Mouse (Mus musculus) heart, postnatal 0 days (tissue): ENCODE measurements around the gene Tbl2.

Source experiments
- CTCF ChIP-seq: IDR thresholded peaks from 2 replicates; pipeline ENCODE4 v1.5.1; 2016; ENCODE audit warnings: antibody characterized with exemption, control low read depth, low read depth
- EP300 ChIP-seq: IDR thresholded peaks from 2 replicates; pipeline ENCODE4 v1.6.1; 2016; ENCODE audit warnings: antibody characterized with exemption, low read depth

- TF ChIP-seq CTCF (no peak), EP300 (no peak)
These were observed 9.6 kb upstream of the Tbl2 start for GRCm38 (mm10) chr5:135139881-135140280.
